Mouse (Mus musculus): ENCODE data around the gene Cdkal1. TPM values are rescaled to one million over a fixed set of nuclear protein-coding genes. Genes with fewer than 3 reads are reported as not detected.

Gene Cdkal1
- total and polyA plus RNA-seq, 3 experiments: 8.7 to 13.7 (median 9.5) TPM

DNA sequence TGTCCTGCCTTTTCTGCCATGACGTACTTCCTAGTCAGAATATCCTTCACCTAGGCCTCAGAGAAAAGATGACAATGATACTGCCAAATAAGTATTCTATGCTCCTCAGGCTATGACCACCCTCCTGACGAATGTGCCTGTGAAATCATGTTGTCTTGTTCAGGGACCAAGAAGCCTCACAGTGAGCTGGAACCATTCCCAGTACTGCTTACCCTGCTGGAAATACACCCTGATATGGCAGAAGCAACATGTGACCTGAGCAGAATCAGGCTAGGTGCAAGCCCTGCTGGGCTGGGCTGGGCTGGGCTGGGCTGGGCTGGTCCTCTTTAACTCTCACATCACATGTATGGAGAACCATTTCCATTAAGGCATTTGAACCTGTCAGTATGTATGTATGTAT, 477.9 kb downstream of the Cdkal1 start:
- Histone ChIP-seq H3K27ac (ENCODE audit: insufficient read depth, low read depth) (no peak overlapping the region), H3K4me3 (replicated peaks in 1 of 3; ENCODE audit: low read depth in 2 of 3, low read length in 2 of 3, poor library complexity in 1 of 3) (no peak overlapping the region), H3K36me3 (replicated peaks in 1 of 2; ENCODE audit: control insufficient read depth in 1 of 2, insufficient read depth in 1 of 2, low read length in 1 of 2) (no peaks in the 10 kb centered on the region), H3K9me3 (replicated peaks; ENCODE audit: low read length) (no peaks in the 10 kb centered on the region), H3K79me2 (replicated peaks; ENCODE audit: control insufficient read depth, extremely low read depth, insufficient read depth, poor library complexity, severe bottlenecking) (no peaks in the 10 kb centered on the region), H3K9ac (ENCODE audit: insufficient read depth, low read depth) (no peak overlapping the region), H3K27me3 (replicated peaks) (no peaks in the 10 kb centered on the region), H3K4me1 (ENCODE audit: control insufficient read depth in 1 of 2, insufficient read depth in 2 of 2) (no peaks in the 10 kb centered on the region), H3K4me2 (ENCODE audit: insufficient read depth, low read depth, poor library complexity, severe bottlenecking) (no peak overlapping the region)
- in situ Hi-C loops (cut with MboI; ENCODE audit: low pct_ligation_motif_present, low pct_unique_long_range_greater_than_20kb, low sequenced_read_pairs): no loop called here
- dilution Hi-C loops (cut with MboI; ENCODE audit: extremely low pct_ligation_motif_present, extremely low pct_unique_long_range_greater_than_20kb, low sequenced_read_pairs): no loop called here
- TF ChIP-seq TCF12 (IDR thresholded peaks at IDR 0.05; ENCODE audit: low read depth, low read length) (no peak), JUND (conservative IDR thresholded peaks at IDR 0.05; ENCODE audit: low read depth, low read length) (no peak), NELFE (IDR thresholded peaks at IDR 0.05; ENCODE audit: low read depth, low read length) (no peak), MAX (IDR thresholded peaks at IDR 0.05; ENCODE audit: low read length) (no peak), MAZ (IDR thresholded peaks at IDR 0.05; ENCODE audit: low read depth, low read length) (no peak), TBP (conservative IDR thresholded peaks at IDR 0.05; ENCODE audit: low read depth, low read length) (no peak), ZNF384 (IDR thresholded peaks at IDR 0.05; ENCODE audit: low read depth, low read length) (no peak), USF1 (IDR thresholded peaks at IDR 0.05; ENCODE audit: low read depth, low read length) (no peak), HCFC1 (IDR thresholded peaks at IDR 0.05; ENCODE audit: low read depth, low read length) (no peak), CHD1 (IDR thresholded peaks at IDR 0.05; ENCODE audit: low read depth, low read length) (no peak), SIN3A (IDR thresholded peaks at IDR 0.05; ENCODE audit: low read length) (no peak), PAX5 (IDR thresholded peaks at IDR 0.05; ENCODE audit: low read length) (no peak), CHD2 (IDR thresholded peaks at IDR 0.05; ENCODE audit: low read length) (no peak)
- no peak for DNase-seq (ENCODE audit: extremely low read depth)

DNA sequence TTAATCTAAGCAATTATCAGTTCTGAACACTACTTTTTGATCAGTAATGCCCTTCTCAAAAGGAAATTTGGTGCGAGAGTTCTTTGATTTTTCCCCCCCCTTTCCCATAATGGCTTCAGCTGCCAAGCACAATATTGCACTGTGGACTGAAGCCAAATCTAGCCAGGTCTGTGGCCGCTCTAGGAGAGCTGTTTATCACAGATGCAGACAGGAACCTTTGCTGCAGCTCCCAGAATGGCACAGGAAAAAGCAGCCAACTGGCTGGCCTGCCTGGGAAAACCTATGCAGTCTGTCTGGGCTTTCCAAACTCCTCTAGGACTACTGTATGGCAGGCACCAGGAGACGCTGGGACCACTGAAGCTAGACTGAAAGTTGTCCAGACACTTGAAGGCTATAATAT, 483.6 kb downstream of the Cdkal1 start:
- Histone ChIP-seq H3K4me2 (ENCODE audit: insufficient read depth, low read depth, poor library complexity, severe bottlenecking) (no peak overlapping the region), H3K79me2 (replicated peaks; ENCODE audit: control insufficient read depth, extremely low read depth, insufficient read depth, poor library complexity, severe bottlenecking) (no peaks in the 10 kb centered on the region), H3K4me1 (ENCODE audit: control insufficient read depth in 1 of 2, insufficient read depth in 2 of 2) (no peaks in the 10 kb centered on the region), H3K27ac (ENCODE audit: insufficient read depth, low read depth) (no peak overlapping the region), H3K9me3 (replicated peaks; ENCODE audit: low read length) (no peaks in the 10 kb centered on the region), H3K27me3 (replicated peaks) (no peaks in the 10 kb centered on the region), H3K36me3 (replicated peaks in 1 of 2; ENCODE audit: control insufficient read depth in 1 of 2, insufficient read depth in 1 of 2, low read length in 1 of 2) (no peaks in the 10 kb centered on the region), H3K9ac (ENCODE audit: insufficient read depth, low read depth) (no peak overlapping the region), H3K4me3 (replicated peaks in 1 of 3; ENCODE audit: low read depth in 2 of 3, low read length in 2 of 3, poor library complexity in 1 of 3) (no peak overlapping the region)
- in situ Hi-C loops (cut with MboI; ENCODE audit: low pct_ligation_motif_present, low pct_unique_long_range_greater_than_20kb, low sequenced_read_pairs) (no loop called here), dilution Hi-C loops (cut with MboI; ENCODE audit: extremely low pct_ligation_motif_present, extremely low pct_unique_long_range_greater_than_20kb, low sequenced_read_pairs) (no loop called here)
- DNase-seq (ENCODE audit: extremely low read depth): no peak
- TF ChIP-seq CTCF (conservative IDR thresholded peaks at IDR 0.05 in 1 of 2, IDR thresholded peaks at IDR 0.05 in 1 of 2; ENCODE audit: low read depth in 2 of 2, low read length in 2 of 2) (no peak), MAFK (IDR thresholded peaks at IDR 0.05; ENCODE audit: insufficient replicate concordance, low read length) (no peak), POLR2A (IDR thresholded peaks at IDR 0.05; ENCODE audit: low read depth, low read length) (no peak), ZMIZ1 (IDR thresholded peaks at IDR 0.05; ENCODE audit: low read depth, low read length) (no peak), SMC3 (IDR thresholded peaks at IDR 0.05; ENCODE audit: low read depth, low read length) (no peak), IRF4 (IDR thresholded peaks at IDR 0.05; ENCODE audit: low read depth, low read length) (no peak), USF2 (conservative IDR thresholded peaks at IDR 0.05; ENCODE audit: low read depth, low read length) (no peak), JUND (conservative IDR thresholded peaks at IDR 0.05; ENCODE audit: low read depth, low read length) (no peak), ETS1 (conservative IDR thresholded peaks at IDR 0.05; ENCODE audit: low read depth, low read length) (no peak), TBP (conservative IDR thresholded peaks at IDR 0.05; ENCODE audit: low read depth, low read length) (no peak), KAT2A (IDR thresholded peaks at IDR 0.05; ENCODE audit: insufficient replicate concordance, low read length) (no peak), UBTF (IDR thresholded peaks at IDR 0.05; ENCODE audit: low read depth, low read length) (no peak), TCF12 (IDR thresholded peaks at IDR 0.05; ENCODE audit: low read depth, low read length) (no peak), POLR2AphosphoS2 (IDR thresholded peaks at IDR 0.05; ENCODE audit: low read depth, low read length) (no peak), NRF1 (IDR thresholded peaks at IDR 0.05; ENCODE audit: low read depth, low read length) (no peak), ELF1 (IDR thresholded peaks at IDR 0.05; ENCODE audit: low read depth, low read length) (no peak), HCFC1 (IDR thresholded peaks at IDR 0.05; ENCODE audit: low read depth, low read length) (no peak)
